Mouse (Mus musculus): ENCODE data around the gene Gramd1b.

GRCm38 (mm10) chr9:40364312-40364711 is 166.9 kb downstream of the Gramd1b start:
- TF ChIP-seq CTCF (IDR thresholded peaks at IDR 0.05; ENCODE audit: borderline replicate concordance, extremely low read depth, insufficient read depth, insufficient read length) (no peak), POLR2A (IDR thresholded peaks at IDR 0.05; ENCODE audit: borderline replicate concordance, extremely low read depth, insufficient read depth, insufficient read length, poor library complexity, severe bottlenecking) (no peak)

Measured in brain, embryonic 14.5 days (tissue).